Mouse (Mus musculus) forebrain, postnatal 0 days (tissue): Measurements from ENCODE around the gene Rnls. TPM values are rescaled to one million over a fixed set of nuclear protein-coding genes. Genes with fewer than 3 reads are reported as not detected.
A peak's percentile ranks its signal among the peaks of the same experiment; 100 is the strongest.

Experiments
- ATAC-seq: fragments of 200-750 bp; cut with Nextera tagmentation; 2 replicates; pipeline ENCODE4 v1.8.0; 2017; ENCODE audit warnings: mild to moderate bottlenecking, moderate library complexity
- DNase-seq: peaks from one replicate; pipeline ENCODE4 v3.0.0-alpha.2; 2015
- H3K27ac ChIP-seq: fragments of 300-500 bp; sonication (generic); 2 replicates; pipeline ENCODE4 v1.5.1; 2014; ENCODE audit warnings: low read depth, mild to moderate bottlenecking, antibody characterized with exemption, low read length, moderate library complexity, mixed read lengths
- H3K27me3 ChIP-seq: fragments of 300-500 bp; sonication (generic); 2 replicates; pipeline ENCODE4 v1.6.1; 2014; ENCODE audit warnings: mild to moderate bottlenecking, low read length, mixed read lengths; ENCODE audit not compliant: insufficient read depth
- H3K36me3 ChIP-seq: fragments of 300-500 bp; sonication (generic); 2 replicates; pipeline ENCODE4 v1.6.1; 2014; ENCODE audit warnings: mild to moderate bottlenecking, moderate library complexity; ENCODE audit not compliant: insufficient read depth
- H3K4me1 ChIP-seq: fragments of 300-500 bp; sonication (generic); 2 replicates; pipeline ENCODE4 v1.6.1; 2014; ENCODE audit warnings: antibody characterized with exemption; ENCODE audit not compliant: insufficient read depth
- H3K4me2 ChIP-seq: fragments of 300-500 bp; sonication (generic); 2 replicates; pipeline ENCODE4 v1.6.1; 2014; ENCODE audit warnings: low read depth, mild to moderate bottlenecking, moderate library complexity
- H3K4me3 ChIP-seq: fragments of 300-500 bp; sonication (generic); 2 replicates; pipeline ENCODE4 v1.5.1; 2014; ENCODE audit warnings: low read depth, low read length, mixed read lengths
- H3K9ac ChIP-seq: fragments of 300-500 bp; sonication (generic); 2 replicates; pipeline ENCODE4 v1.6.1; 2014; ENCODE audit warnings: mild to moderate bottlenecking
- H3K9me3 ChIP-seq: fragments of 300-500 bp; sonication (generic); 2 replicates; pipeline ENCODE4 v1.6.1; 2016; ENCODE audit warnings: low read length
- CTCF ChIP-seq: sonication (generic); IDR thresholded peaks from 2 replicates; pipeline ENCODE4 v1.5.1; 2016; ENCODE audit warnings: antibody characterized with exemption, control low read depth, low read depth
- WGBS: fragments of 180-500 bp; shearing (Covaris S2); extraction: QIAGEN DNeasy Blood & Tissue Kit; methylation state at CpG from one replicate; pipeline ENCODE4 v1.1.7; 2014; 5-methylcytosine and 5-hydroxymethylcytosine counted together
- polyA plus RNA-seq: library from polyadenylated mRNA; unstranded; fragments of >200 nt; fragmentation: Nextera tagmentation; extraction: Ambion mirVana; gene quantifications from 2 replicates; pipeline ENCODE4 v1.2.1, GENCODE M21; 2015
- total RNA-seq: library from RNA; depleted of rRNA; stranded (reverse); fragments of >200 nt; gene quantifications from 2 replicates; pipeline ENCODE4 v1.2.3, GENCODE M21; 2014

Gene Rnls
- total and polyA plus RNA-seq, 2 experiments from 2014 or later, result 1.5 to 8.7 TPM

DNA sequence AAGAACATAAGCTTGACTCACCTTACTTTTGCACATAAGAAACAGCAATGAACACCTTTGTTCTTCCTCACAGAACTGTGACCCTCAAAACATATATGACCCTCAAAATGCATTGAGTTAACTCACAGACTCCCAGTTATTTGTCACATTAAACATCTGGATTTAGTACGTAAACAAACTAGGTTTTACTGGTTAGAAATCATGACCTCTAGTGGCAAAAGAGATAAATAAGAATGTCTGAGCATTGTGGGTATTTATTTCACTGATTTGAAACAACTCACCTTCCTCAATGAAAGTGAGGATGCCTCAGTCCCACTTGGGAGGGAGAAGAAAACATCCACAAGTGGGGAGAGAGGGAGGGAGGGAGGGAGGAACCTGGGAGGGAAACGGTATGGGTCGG, 109.1 kb downstream of the Rnls start:
- Histone ChIP-seq H3K9me3 (no peaks in the 10 kb centered on the region), H3K4me1 (no peaks in the 10 kb centered on the region), H3K4me3 (no peak overlapping the region), H3K36me3 (no peaks in the 10 kb centered on the region), H3K27ac (no peak overlapping the region), H3K4me2 (no peak overlapping the region), H3K27me3 (no peaks in the 10 kb centered on the region), H3K9ac (no peak overlapping the region)
- no peak for DNase-seq
- WGBS, result 54% methylated on average over 3 of the region's 3 CpGs
- no peak for ATAC-seq
- no peak for TF ChIP-seq CTCF

DNA sequence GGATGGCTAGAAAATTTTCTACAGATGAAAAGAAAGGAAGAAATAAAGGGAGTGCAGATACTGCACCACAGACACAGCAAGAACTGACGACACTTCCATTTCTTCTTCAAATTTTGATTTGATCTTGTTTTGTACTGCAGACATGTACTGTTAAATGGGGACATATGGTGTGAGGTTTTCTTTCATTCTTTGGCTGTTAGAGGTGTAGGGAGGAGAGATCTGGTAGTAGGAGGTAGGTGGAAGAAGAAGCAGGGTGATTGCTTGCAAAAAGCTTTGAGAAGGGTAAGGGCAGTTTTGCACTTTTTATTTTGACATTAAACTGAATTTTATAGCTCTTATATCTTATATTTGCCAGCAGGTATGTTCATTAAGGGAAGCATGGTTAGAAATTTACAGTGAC, 115.7 kb downstream of the Rnls start:
- Histone ChIP-seq H3K36me3 (no peaks in the 10 kb centered on the region), H3K4me3 (no peak overlapping the region), H3K4me1 (no peaks in the 10 kb centered on the region), H3K9me3 (no peaks in the 10 kb centered on the region), H3K9ac (no peak overlapping the region), H3K27me3 (no peaks in the 10 kb centered on the region), H3K4me2 (no peak overlapping the region), H3K27ac (no peak overlapping the region)
- WGBS, result 89% methylated on average over 1 of the region's 1 CpGs
- DNase-seq, result no peak
- ATAC-seq, result no peak
- TF ChIP-seq CTCF, result no peak

DNA sequence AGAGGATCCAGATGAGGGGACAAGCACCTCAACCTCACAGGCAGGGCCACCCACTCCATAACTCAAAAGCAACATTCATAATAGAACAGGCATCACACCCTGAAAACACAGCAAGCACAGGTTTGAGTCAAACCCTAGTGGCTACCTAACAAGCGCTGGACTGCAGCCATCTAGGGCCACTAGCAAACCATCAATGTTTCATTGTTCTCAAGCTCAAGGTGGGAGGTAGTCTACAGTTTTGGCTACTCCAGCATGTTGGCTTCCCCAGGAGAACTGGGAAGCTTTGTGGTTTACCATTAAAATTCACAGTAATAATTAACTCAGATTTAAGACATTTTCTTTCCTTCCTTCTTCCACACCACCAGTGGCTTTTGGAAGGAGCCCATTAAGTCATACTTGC, 118.4 kb downstream of the Rnls start:
- TF ChIP-seq CTCF, result no peak
- no peak overlapping the region for H3K4me2 ChIP-seq
- no peak overlapping the region for H3K4me3 ChIP-seq
- H3K27ac ChIP-seq, result no peak overlapping the region
- H3K9ac ChIP-seq, result no peak overlapping the region
- 70% methylated on average over 1 of the region's 1 CpGs for WGBS
- ATAC-seq (no peak), DNase-seq (no peak)
- no peaks in the 10 kb centered on the region for H3K9me3 ChIP-seq
- H3K36me3 ChIP-seq, result no peaks in the 10 kb centered on the region
- H3K4me1 ChIP-seq, result no peaks in the 10 kb centered on the region
- no peaks in the 10 kb centered on the region for H3K27me3 ChIP-seq

DNA sequence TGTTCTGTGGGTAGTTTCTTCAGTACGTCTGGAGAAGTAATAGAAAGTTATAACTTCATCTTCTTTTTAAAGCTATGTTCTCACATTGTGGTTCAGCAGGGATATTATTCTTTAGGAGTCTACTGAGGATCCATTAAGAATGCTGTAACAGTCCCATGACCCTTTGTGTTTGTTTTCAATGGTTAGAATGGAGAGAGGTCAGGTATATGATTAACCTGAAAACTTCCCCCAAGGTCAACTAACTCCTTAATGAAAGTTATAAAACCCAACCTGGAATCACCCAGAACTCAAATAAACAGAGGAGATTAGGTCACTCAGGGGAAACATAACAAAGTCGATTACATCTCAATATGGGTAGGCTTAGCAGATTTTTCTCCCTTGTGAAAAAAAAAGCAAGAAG, 120.5 kb downstream of the Rnls start:
- DNase-seq, result no peak
- H3K27ac ChIP-seq, result no peak overlapping the region
- no peaks in the 10 kb centered on the region for H3K27me3 ChIP-seq
- H3K4me1 ChIP-seq, result no peaks in the 10 kb centered on the region
- no peak for TF ChIP-seq CTCF
- no peaks in the 10 kb centered on the region for H3K9me3 ChIP-seq
- no peak overlapping the region for H3K4me3 ChIP-seq
- WGBS, result 79% methylated on average over 2 of the region's 2 CpGs
- no peak for ATAC-seq
- no peaks in the 10 kb centered on the region for H3K36me3 ChIP-seq
- H3K4me2 ChIP-seq, result no peak overlapping the region
- no peak overlapping the region for H3K9ac ChIP-seq

DNA sequence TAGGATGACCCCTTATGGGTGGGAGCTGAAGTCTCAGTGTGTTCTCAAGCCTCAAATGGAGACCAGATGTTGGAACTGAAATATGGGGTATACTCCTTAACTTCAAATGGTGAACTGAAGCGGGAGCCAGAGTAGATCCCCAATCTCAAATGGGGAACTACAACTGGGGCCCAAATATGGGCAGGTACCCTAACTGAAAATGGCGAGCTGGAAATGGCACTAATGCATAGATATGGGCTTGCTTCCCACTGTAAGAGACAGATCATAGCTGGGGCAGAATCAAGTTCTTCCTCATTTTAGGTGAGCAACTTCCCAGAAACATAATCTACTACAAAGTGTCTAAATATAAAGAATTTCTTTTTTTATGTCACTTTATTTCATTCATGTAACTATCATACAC, 121.9 kb downstream of the Rnls start:
- Histone ChIP-seq H3K9ac (no peak overlapping the region), H3K9me3 (no peaks in the 10 kb centered on the region), H3K4me3 (no peak overlapping the region), H3K27me3 (no peaks in the 10 kb centered on the region), H3K27ac (no peak overlapping the region), H3K36me3 (no peaks in the 10 kb centered on the region), H3K4me2 (no peak overlapping the region), H3K4me1 (no peaks in the 10 kb centered on the region)
- TF ChIP-seq CTCF, result no peak
- DNase-seq (no peak), ATAC-seq (no peak)
- 91% methylated on average over 2 of the region's 2 CpGs for WGBS

DNA sequence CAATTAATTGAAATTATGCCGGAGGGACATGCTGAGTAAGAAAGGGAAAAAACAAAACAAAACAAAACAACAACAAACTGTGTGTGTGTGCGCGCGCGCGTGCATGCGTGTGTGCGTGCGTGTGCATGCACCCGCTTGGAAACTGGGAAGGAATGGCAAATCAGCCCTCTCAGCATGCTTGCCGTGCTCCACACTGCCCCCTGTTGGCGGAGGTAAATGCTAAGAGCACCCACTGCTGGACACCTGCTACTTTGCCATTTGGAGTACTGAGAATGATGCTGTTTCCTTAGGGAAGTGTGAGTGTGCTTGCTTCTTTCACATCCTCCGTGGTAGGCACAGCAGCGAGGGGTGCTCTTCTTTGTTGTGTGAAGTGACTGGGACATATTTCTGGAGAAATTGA, 124.1 kb downstream of the Rnls start:
- Histone ChIP-seq H3K27me3 (no peaks in the 10 kb centered on the region), H3K4me3 (no peak overlapping the region), H3K9me3 (no peaks in the 10 kb centered on the region), H3K4me1 (no peaks in the 10 kb centered on the region), H3K9ac (no peak overlapping the region), H3K27ac (no peak overlapping the region), H3K36me3 (no peaks in the 10 kb centered on the region), H3K4me2 (no peak overlapping the region)
- no peak for DNase-seq
- TF ChIP-seq CTCF, result peak; percentile 39
- 84% methylated on average over 14 of the region's 14 CpGs for WGBS
- no peak for ATAC-seq

DNA sequence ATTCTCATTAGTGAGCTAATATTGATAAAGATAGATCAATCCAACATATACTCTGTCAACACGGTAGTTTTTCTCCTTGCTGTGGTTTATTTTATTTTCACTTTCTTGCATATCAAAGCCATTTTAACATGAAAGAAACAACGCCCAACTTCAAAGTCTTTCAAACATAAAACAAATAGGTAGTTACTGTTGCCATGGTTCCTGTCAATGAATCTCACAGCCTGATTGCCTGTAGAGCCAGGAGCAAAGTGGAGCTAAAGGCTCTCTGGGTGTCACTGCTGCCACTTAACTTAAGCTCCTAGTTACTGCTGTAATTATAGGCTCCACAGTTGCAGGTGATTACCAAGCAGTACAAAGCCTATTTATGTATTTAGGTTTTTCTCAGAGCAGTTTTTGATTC, 126.8 kb downstream of the Rnls start:
- no peaks in the 10 kb centered on the region for H3K27me3 ChIP-seq
- WGBS, result 19% methylated on average over 2 of the region's 2 CpGs
- ATAC-seq, result no peak; the same call in 1 of the 2 replicates
- no peaks in the 10 kb centered on the region for H3K4me1 ChIP-seq
- no peak overlapping the region for H3K27ac ChIP-seq
- no peaks in the 10 kb centered on the region for H3K9me3 ChIP-seq
- no peak for TF ChIP-seq CTCF
- no peak overlapping the region for H3K4me3 ChIP-seq
- H3K36me3 ChIP-seq, result no peaks in the 10 kb centered on the region
- H3K4me2 ChIP-seq, result no peak overlapping the region
- no peak for DNase-seq
- no peak overlapping the region for H3K9ac ChIP-seq
